In the genomic region with DNA sequence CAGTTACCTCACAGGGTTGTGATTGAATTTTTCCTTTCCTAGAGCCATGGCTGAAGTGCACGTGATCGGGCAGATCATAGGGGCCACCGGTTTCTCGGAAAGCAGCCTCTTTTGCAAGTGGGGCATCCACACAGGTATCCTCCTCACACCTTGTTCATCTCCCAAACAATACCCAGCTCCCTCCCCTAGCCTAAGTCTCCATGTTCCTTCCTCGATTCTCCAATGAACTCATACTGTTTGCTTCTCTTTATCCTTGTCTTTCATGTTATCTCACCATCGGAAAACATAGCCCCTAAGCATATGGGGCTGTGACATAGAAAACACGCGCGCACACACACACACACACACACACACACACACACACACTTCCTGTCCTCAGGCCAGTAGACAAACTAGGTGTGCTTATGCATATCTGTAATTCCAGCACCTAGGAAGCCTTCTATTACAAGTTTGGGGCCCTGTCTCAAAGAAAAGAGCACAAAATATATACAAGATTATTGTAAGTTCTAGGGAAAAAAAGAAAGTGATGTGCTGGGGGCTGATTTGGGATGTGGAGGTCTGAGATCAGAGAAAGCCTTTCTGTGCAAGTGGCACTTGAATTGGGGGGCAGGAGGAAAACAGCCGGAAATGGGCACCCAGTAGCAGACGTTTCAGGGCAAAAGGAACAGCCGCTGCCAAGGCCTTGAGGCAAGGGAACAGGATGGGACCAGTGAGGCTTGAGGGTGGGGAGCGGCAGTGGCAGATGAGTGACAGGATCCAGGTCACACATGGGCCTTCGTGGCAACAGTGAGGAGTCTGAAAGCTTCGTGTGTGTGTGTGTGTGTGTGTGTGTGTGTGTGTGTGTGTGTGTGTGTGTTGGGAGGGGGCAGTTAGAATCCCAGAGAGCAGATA, we compare ENCODE assay signal across 8 mouse cellular contexts. TPM values are rescaled to one million over a fixed set of nuclear protein-coding genes. Genes with fewer than 3 reads are reported as not detected.
A peak's percentile ranks its signal among the peaks of the same experiment; 100 is the strongest.
DNase-seq lines count a peak whose midpoint lies in the region; ATAC-seq and TF ChIP-seq lines count a peak whose summit lies in the region.

No protein-coding gene starts in this region.

- H3K9me3 ChIP-seq in lung, embryonic 14.5 days (ENCODE audit: low read depth, low read length): no peaks in the 10 kb centered on the region
- no peaks in the 10 kb centered on the region for H3K9me3 ChIP-seq in forebrain, embryonic 11.5 days (ENCODE audit: control insufficient read depth, low read length)
- no peaks in the 10 kb centered on the region for H3K9me3 ChIP-seq in liver, embryonic 14.5 days (ENCODE audit: control insufficient read depth, low read length)

- no peak for TF ChIP-seq EP300 in liver, embryonic 14.5 days (IDR thresholded peaks at IDR 0.05; ENCODE audit: low read depth)

- no peak overlapping the region for H3K9ac ChIP-seq in lung, embryonic 14.5 days
- H3K9ac ChIP-seq in forebrain, embryonic 11.5 days (ENCODE audit: low read length): no peak overlapping the region
- peak overlapping the region; percentile 37 for H3K9ac ChIP-seq in liver, embryonic 14.5 days (replicated peaks)

- H3K4me3 ChIP-seq in lung, embryonic 14.5 days (ENCODE audit: low read depth, low read length): peak overlapping the region; percentile 64
- peak overlapping the region; percentile 59; the same call in 1 of the 2 replicates for H3K4me3 ChIP-seq in forebrain, embryonic 11.5 days (ENCODE audit: low read depth, low read length)
- peak overlapping the region; percentile 34 to 82 for H3K4me3 ChIP-seq in liver, embryonic 14.5 days (ENCODE audit: insufficient read depth in 1 of 2, low read depth in 2 of 2, low read length in 2 of 2)
- peak overlapping the region; percentile 23 for H3K4me3 ChIP-seq in thymus, adult 2 months (ENCODE audit: control insufficient read depth, insufficient read depth, low read length)

- 55% methylated on average over 15 of the region's 15 CpGs for WGBS in lung, embryonic 14.5 days
- WGBS in forebrain, embryonic 11.5 days: 67% methylated on average over 15 of the region's 15 CpGs
- 15% methylated on average over 15 of the region's 15 CpGs for WGBS in liver, embryonic 14.5 days (ENCODE audit: insufficient replicate concordance)
- WGBS in thymus, adult 2 months: 4% methylated on average over 15 of the region's 15 CpGs

- peak overlapping the region; percentile 56 for H3K4me2 ChIP-seq in lung, embryonic 14.5 days
- H3K4me2 ChIP-seq in forebrain, embryonic 11.5 days (ENCODE audit: low read depth, low read length, severe bottlenecking): peak overlapping the region; percentile 59; the same call in 1 of the 2 replicates
- peak overlapping the region; percentile 87 for H3K4me2 ChIP-seq in liver, embryonic 14.5 days (ENCODE audit: low read depth)

- H3K27ac ChIP-seq in lung, embryonic 14.5 days (ENCODE audit: low read depth): no peak overlapping the region
- H3K27ac ChIP-seq in forebrain, embryonic 11.5 days (ENCODE audit: low read depth, low read length): no peak overlapping the region
- H3K27ac ChIP-seq in liver, embryonic 14.5 days: peak overlapping the region; percentile 42
- H3K27ac ChIP-seq in thymus, adult 2 months (ENCODE audit: control insufficient read depth, insufficient read depth, low read length): peak overlapping the region; percentile 97

- no peak for TF ChIP-seq POLR2A in thymus, adult 2 months (IDR thresholded peaks at IDR 0.05; ENCODE audit: control insufficient read depth, extremely low read depth, insufficient read depth, low read length, poor library complexity)

- H3K36me3 ChIP-seq in lung, embryonic 14.5 days (ENCODE audit: insufficient read depth): 0 out of 2 replicates have a peak, but pooled peaks cover 4% of the 10 kb centered on the region
- H3K36me3 ChIP-seq in forebrain, embryonic 11.5 days (ENCODE audit: control insufficient read depth, insufficient read depth, low read length): no peaks in the 10 kb centered on the region
- no peaks in the 10 kb centered on the region for H3K36me3 ChIP-seq in liver, embryonic 14.5 days (replicated peaks; ENCODE audit: control insufficient read depth, insufficient read depth, low read depth)
- no peaks in the 10 kb centered on the region for H3K36me3 ChIP-seq in thymus, adult 2 months (ENCODE audit: control insufficient read depth, insufficient read depth, low read length)

- H3K27me3 ChIP-seq in lung, embryonic 14.5 days (ENCODE audit: insufficient read depth, low read length): peaks cover 3% of the 10 kb centered on the region; the same call in 1 of the 2 replicates
- peaks cover 9% of the 10 kb centered on the region for H3K27me3 ChIP-seq in forebrain, embryonic 11.5 days (ENCODE audit: control insufficient read depth, insufficient read depth, low read length)
- no peaks in the 10 kb centered on the region for H3K27me3 ChIP-seq in liver, embryonic 14.5 days (ENCODE audit: control insufficient read depth, insufficient read depth, low read length)
- no peaks in the 10 kb centered on the region for H3K27me3 ChIP-seq in thymus, adult 2 months (ENCODE audit: control insufficient read depth, insufficient read depth, low read length)

- no peak for TF ChIP-seq CTCF in lung, embryonic 14.5 days (IDR thresholded peaks at IDR 0.05; ENCODE audit: low read depth)
- TF ChIP-seq CTCF in liver, embryonic 14.5 days (IDR thresholded peaks at IDR 0.05; ENCODE audit: low read depth): no peak
- no peak for TF ChIP-seq CTCF in thymus, adult 2 months (IDR thresholded peaks at IDR 0.05; ENCODE audit: borderline replicate concordance, control insufficient read depth, extremely low read depth, insufficient read depth, low read length, poor library complexity)

- no peak for DNase-seq in lung, embryonic 14.5 days
- DNase-seq in lung, postnatal 10 days: no peak
- DNase-seq in forebrain, embryonic 11.5 days (ENCODE audit: low spot score): no peak
- DNase-seq in liver, embryonic 14.5 days (ENCODE audit: low read depth in 3 of 3, low spot score in 3 of 3): no peak
- peak; percentile 64 for DNase-seq in thymus, adult 2 months
- no peak for DNase-seq in frontal cortex, postnatal 10 days (ENCODE audit: low spot score in 2 of 2)
- no peak for DNase-seq in embryo, embryonic 9.5 days (ENCODE audit: extremely low spot score)
- DNase-seq in c-Kit-positive CD71-positive TER-119-positive erythroid progenitor cells, embryonic 14.5 days (ENCODE audit: low spot score): no peak

- peaks cover 11% of the 10 kb centered on the region for H3K4me1 ChIP-seq in lung, embryonic 14.5 days (ENCODE audit: insufficient read depth)
- H3K4me1 ChIP-seq in forebrain, embryonic 11.5 days (replicated peaks; ENCODE audit: control insufficient read depth, insufficient read depth, low read length): no peaks in the 10 kb centered on the region
- H3K4me1 ChIP-seq in liver, embryonic 14.5 days (replicated peaks; ENCODE audit: control insufficient read depth in 2 of 2, insufficient read depth in 2 of 2, low read length in 1 of 2): peaks cover 43 to 54% of the 10 kb centered on the region in 2 experiments
- peaks cover 56% of the 10 kb centered on the region for H3K4me1 ChIP-seq in thymus, adult 2 months (replicated peaks; ENCODE audit: control insufficient read depth, insufficient read depth, low read length)

- no peak for ATAC-seq in lung, embryonic 14.5 days (ENCODE audit: insufficient read depth)
- ATAC-seq in forebrain, embryonic 11.5 days (replicated peaks; ENCODE audit: low FRiP score): no peak
- no peak for ATAC-seq in liver, embryonic 14.5 days (ENCODE audit: insufficient read depth)

RNA-seq across cellular contexts. Expression of a gene that starts 1.0 kb away (rescaled TPM):
- polyA plus RNA-seq in lung, embryonic 14.5 days (2014; fragmentation: Nextera tagmentation; extraction: Ambion mirVana): 25.1 and 27.6 TPM in 2 replicates
- 30.4 and 35.1 TPM in 2 replicates for polyA plus RNA-seq in forebrain, embryonic 11.5 days (2014; fragmentation: Nextera tagmentation; extraction: Ambion mirVana)
- 21.9 and 28.2 TPM in 2 replicates for polyA plus RNA-seq in liver, embryonic 14.5 days (2012; rRNA removed)
- 18.8 and 20.4 TPM in 2 replicates for polyA plus RNA-seq in liver, embryonic 14.5 days (2014; fragmentation: Nextera tagmentation; extraction: Ambion mirVana)
- polyA plus RNA-seq in thymus, adult 2 months (2012; rRNA removed): 153 and 164 TPM in 2 replicates

RNA-seq across cellular contexts. Expression of a gene that starts 5.2 kb away (rescaled TPM):
- 4.0 and 4.1 TPM in 2 replicates for polyA plus RNA-seq in lung, embryonic 14.5 days (2014; fragmentation: Nextera tagmentation; extraction: Ambion mirVana)
- polyA plus RNA-seq in forebrain, embryonic 11.5 days (2014; fragmentation: Nextera tagmentation; extraction: Ambion mirVana): 1.1 and 1.6 TPM in 2 replicates
- 16.6 and 18.5 TPM in 2 replicates for polyA plus RNA-seq in liver, embryonic 14.5 days (2012; rRNA removed)
- polyA plus RNA-seq in liver, embryonic 14.5 days (2014; fragmentation: Nextera tagmentation; extraction: Ambion mirVana): 3.9 and 4.3 TPM in 2 replicates
- polyA plus RNA-seq in thymus, adult 2 months (2012; rRNA removed): 125 and 157 TPM in 2 replicates

RNA-seq across cellular contexts. Expression of a gene that starts 6.6 kb away (rescaled TPM):
- 1.6 and 2.8 TPM in 2 replicates for polyA plus RNA-seq in lung, embryonic 14.5 days (2014; fragmentation: Nextera tagmentation; extraction: Ambion mirVana)
- 2.7 and 3.2 TPM in 2 replicates for polyA plus RNA-seq in forebrain, embryonic 11.5 days (2014; fragmentation: Nextera tagmentation; extraction: Ambion mirVana)
- polyA plus RNA-seq in liver, embryonic 14.5 days (2012; rRNA removed): 0.22 and 0.32 TPM in 2 replicates
- 0.39 and 0.51 TPM in 2 replicates for polyA plus RNA-seq in liver, embryonic 14.5 days (2014; fragmentation: Nextera tagmentation; extraction: Ambion mirVana)
- 1.4 and 2.9 TPM in 2 replicates for polyA plus RNA-seq in thymus, adult 2 months (2012; rRNA removed)

RNA-seq across cellular contexts. Expression of a gene that starts 22.6 kb away (rescaled TPM):
- 72.3 and 79.7 TPM in 2 replicates for polyA plus RNA-seq in lung, embryonic 14.5 days (2014; fragmentation: Nextera tagmentation; extraction: Ambion mirVana)
- 52.2 and 56.4 TPM in 2 replicates for polyA plus RNA-seq in forebrain, embryonic 11.5 days (2014; fragmentation: Nextera tagmentation; extraction: Ambion mirVana)
- polyA plus RNA-seq in liver, embryonic 14.5 days (2012; rRNA removed): 33.7 and 35.2 TPM in 2 replicates
- polyA plus RNA-seq in liver, embryonic 14.5 days (2014; fragmentation: Nextera tagmentation; extraction: Ambion mirVana): 48.1 and 51.6 TPM in 2 replicates
- 141 and 146 TPM in 2 replicates for polyA plus RNA-seq in thymus, adult 2 months (2012; rRNA removed)

RNA-seq across cellular contexts. Expression of a gene that starts 22.8 kb away (rescaled TPM):
- polyA plus RNA-seq in lung, embryonic 14.5 days (2014; fragmentation: Nextera tagmentation; extraction: Ambion mirVana): 40.2 and 42.1 TPM in 2 replicates
- 30.5 and 38.0 TPM in 2 replicates for polyA plus RNA-seq in forebrain, embryonic 11.5 days (2014; fragmentation: Nextera tagmentation; extraction: Ambion mirVana)
- 20.1 and 22.0 TPM in 2 replicates for polyA plus RNA-seq in liver, embryonic 14.5 days (2012; rRNA removed)
- polyA plus RNA-seq in liver, embryonic 14.5 days (2014; fragmentation: Nextera tagmentation; extraction: Ambion mirVana): 17.3 and 21.0 TPM in 2 replicates
- 166 and 181 TPM in 2 replicates for polyA plus RNA-seq in thymus, adult 2 months (2012; rRNA removed)

Comparison
In these comparisons a context has a peak if more than half of its experiments do, and no peak if none do; other contexts are left out.
1. H3K27ac ChIP-seq: peak in liver, embryonic 14.5 days (single experiment) and thymus, adult 2 months (single experiment); none in lung, embryonic 14.5 days (single experiment) and forebrain, embryonic 11.5 days (single experiment).
2. Peak in every context shown above with its lines, with median percentiles within 50 percentile points of each other: H3K4me2 ChIP-seq and H3K4me3 ChIP-seq.